Mouse (Mus musculus) megakaryocyte, embryonic 14.5 days (primary cell): ENCODE measurements around the gene Ttc23.

ENCODE experiments used
- FLI1 ChIP-seq: IDR thresholded peaks from 2 replicates; pipeline ENCODE4 v1.6.1; 2012; ENCODE audit warnings: low read length, inconsistent platforms, mixed read lengths
- GATA1 ChIP-seq: IDR thresholded peaks from 3 replicates; pipeline ENCODE4 v1.6.1; 2012; ENCODE audit warnings: mixed read lengths, low read length, inconsistent platforms, borderline replicate concordance

- TF ChIP-seq GATA1 = no peak
- TF ChIP-seq FLI1 = no peak
These were observed 1.2 kb downstream of the Ttc23 start for GRCm38 (mm10) chr7:67648376-67648775.
